Mouse (Mus musculus) lung, embryonic 14.5 days (tissue): Measurements from ENCODE around the gene Lrrk1. TPM values are rescaled to one million over a fixed set of nuclear protein-coding genes. Genes with fewer than 3 reads are reported as not detected.

ENCODE experiments used
- ATAC-seq: fragments of 200-750 bp; cut with Nextera tagmentation; 2 replicates; pipeline ENCODE4 v1.8.0; 2017; ENCODE audit warnings: mild to moderate bottlenecking, moderate TSS enrichment, moderate library complexity; ENCODE audit not compliant: insufficient read depth
- DNase-seq: peaks from one replicate; pipeline ENCODE4 v3.0.0-alpha.2; 2015
- H3K27ac ChIP-seq: fragments of 300-500 bp; sonication (generic); 2 replicates; pipeline ENCODE4 v1.5.1; 2014; ENCODE audit warnings: low read depth, mild to moderate bottlenecking, moderate library complexity
- H3K27me3 ChIP-seq: fragments of 300-500 bp; sonication (generic); 2 replicates; pipeline ENCODE4 v1.6.1; 2014; ENCODE audit warnings: low read length, control low read depth; ENCODE audit not compliant: insufficient read depth
- H3K36me3 ChIP-seq: fragments of 300-500 bp; sonication (generic); 2 replicates; pipeline ENCODE4 v1.6.1; 2014; ENCODE audit warnings: control low read depth; ENCODE audit not compliant: insufficient read depth
- H3K4me1 ChIP-seq: fragments of 300-500 bp; sonication (generic); 2 replicates; pipeline ENCODE4 v1.6.1; 2014; ENCODE audit warnings: antibody characterized with exemption, control low read depth; ENCODE audit not compliant: insufficient read depth
- H3K4me2 ChIP-seq: fragments of 300-500 bp; sonication (generic); 2 replicates; pipeline ENCODE4 v1.6.1; 2014; ENCODE audit warnings: mild to moderate bottlenecking
- H3K4me3 ChIP-seq: fragments of 300-500 bp; sonication (generic); 2 replicates; pipeline ENCODE4 v1.5.1; 2014; ENCODE audit warnings: low read depth, low read length
- H3K9ac ChIP-seq: fragments of 300-500 bp; sonication (generic); 2 replicates; pipeline ENCODE4 v1.6.1; 2014
- H3K9me3 ChIP-seq: fragments of 300-500 bp; sonication (generic); 2 replicates; pipeline ENCODE4 v1.6.1; 2016; ENCODE audit warnings: low read depth, low read length, control low read depth
- CTCF ChIP-seq: IDR thresholded peaks from 2 replicates; pipeline ENCODE4 v1.5.1; 2016; ENCODE audit warnings: antibody characterized with exemption, low read depth
- WGBS: fragments of 180-500 bp; shearing (Covaris S2); extraction: QIAGEN DNeasy Blood & Tissue Kit; methylation state at CpG from one replicate; pipeline ENCODE4 v1.1.7; 2014; 5-methylcytosine and 5-hydroxymethylcytosine counted together
- polyA plus RNA-seq: library from polyadenylated mRNA; unstranded; fragments of >200 nt; fragmentation: Nextera tagmentation; extraction: Ambion mirVana; gene quantifications from 2 replicates; pipeline ENCODE4 v1.2.1, GENCODE M21; 2014

Gene Lrrk1
- polyA plus RNA-seq, 1 experiment from 2014 or later: 25.8 TPM

GRCm38 (mm10) chr7:66260763-66261390 lies 127.3 kb downstream of the Lrrk1 start:
- 56% methylated on average over 7 of the region's 7 CpGs for WGBS
- Histone ChIP-seq H3K4me1 (peaks cover 7% of the 10 kb centered on the region; the same call in 1 of the 2 replicates), H3K27ac (no peak overlapping the region), H3K27me3 (no peaks in the 10 kb centered on the region), H3K36me3 (peaks cover 40% of the 10 kb centered on the region), H3K4me3 (no peak overlapping the region), H3K9me3 (no peaks in the 10 kb centered on the region), H3K9ac (no peak overlapping the region), H3K4me2 (no peak overlapping the region)
- ATAC-seq (peak; percentile 11; the same call in 1 of the 2 replicates), DNase-seq (peak; percentile 71)
- TF ChIP-seq CTCF: no peak

DNA sequence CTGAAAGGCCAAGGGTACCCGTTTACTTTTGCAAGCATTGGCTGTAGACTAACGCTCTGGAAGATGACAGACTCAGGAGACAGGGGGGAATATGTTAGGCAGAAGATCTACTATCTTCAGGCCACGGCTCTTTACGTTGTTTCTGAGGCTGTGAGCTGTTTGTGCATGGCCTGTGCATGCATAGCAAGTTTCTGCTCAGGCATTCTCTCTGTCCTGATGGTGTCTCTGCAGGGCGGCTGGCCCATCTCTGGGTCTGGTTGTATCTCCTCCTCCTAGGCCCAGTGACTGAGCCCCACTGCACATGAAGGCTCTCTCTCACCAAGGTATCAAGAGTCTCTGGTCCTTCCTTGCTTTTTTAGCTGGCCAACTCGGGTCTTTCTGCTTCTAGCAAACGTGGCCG lies 127.9 kb downstream of the Lrrk1 start:
- no peak for TF ChIP-seq CTCF
- 82% methylated on average over 8 of the region's 8 CpGs for WGBS
- peaks cover 36% of the 10 kb centered on the region for H3K36me3 ChIP-seq
- H3K9ac ChIP-seq: no peak overlapping the region
- no peak overlapping the region for H3K4me2 ChIP-seq
- ATAC-seq (no peak), DNase-seq (no peak)
- peaks cover 7% of the 10 kb centered on the region; the same call in 1 of the 2 replicates for H3K4me1 ChIP-seq
- no peak overlapping the region for H3K4me3 ChIP-seq
- H3K27ac ChIP-seq: no peak overlapping the region
- no peaks in the 10 kb centered on the region for H3K27me3 ChIP-seq
- H3K9me3 ChIP-seq: no peaks in the 10 kb centered on the region

DNA sequence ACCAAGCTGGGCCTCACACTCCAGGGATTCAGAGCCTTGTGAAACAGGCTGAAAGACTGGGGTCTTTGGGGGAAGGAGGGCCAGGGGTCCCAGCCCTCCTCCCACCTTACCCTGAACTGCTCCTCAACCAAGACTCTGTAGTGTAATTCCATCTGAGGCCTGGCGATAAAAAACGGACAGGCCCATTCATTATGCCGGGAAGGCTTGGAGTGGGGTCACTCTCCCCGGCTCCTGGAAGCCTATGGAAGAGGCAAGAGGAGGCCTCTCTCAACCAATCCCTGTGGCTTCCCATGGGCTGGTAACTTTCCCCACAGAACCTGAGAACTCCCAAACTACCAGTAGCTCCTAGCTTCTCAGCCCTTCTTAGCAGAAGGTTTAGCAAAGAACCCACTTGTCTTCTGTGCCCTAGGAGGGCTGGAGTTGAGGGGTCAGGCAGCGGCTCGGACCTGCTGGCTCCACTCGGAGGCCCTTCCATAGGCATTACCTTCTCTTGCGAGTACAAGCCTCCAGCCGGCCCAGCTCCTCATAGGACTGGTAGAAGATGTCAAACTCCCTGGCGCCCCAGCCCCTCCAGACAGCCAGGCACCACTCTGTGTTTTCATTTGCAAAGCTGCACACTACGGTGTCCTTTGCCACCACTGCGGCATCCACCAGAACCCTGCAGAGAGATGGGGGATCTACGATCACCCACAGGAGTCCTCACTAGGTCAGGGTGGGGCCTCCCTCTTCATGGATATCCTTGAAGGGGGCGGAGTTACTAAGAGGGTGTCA lies 128.5 kb downstream of the Lrrk1 start:
- peak overlapping the region; percentile 28; the same call in 1 of the 2 replicates for H3K27ac ChIP-seq
- H3K4me3 ChIP-seq: no peak overlapping the region
- H3K27me3 ChIP-seq: no peaks in the 10 kb centered on the region
- DNase-seq: no peak
- no peak for ATAC-seq
- H3K4me1 ChIP-seq: peaks cover 7% of the 10 kb centered on the region; the same call in 1 of the 2 replicates
- no peak overlapping the region for H3K9ac ChIP-seq
- WGBS: 62% methylated on average over 14 of the region's 14 CpGs
- H3K9me3 ChIP-seq: no peaks in the 10 kb centered on the region
- TF ChIP-seq CTCF: no peak
- peaks cover 29% of the 10 kb centered on the region for H3K36me3 ChIP-seq
- H3K4me2 ChIP-seq: no peak overlapping the region

- Histone ChIP-seq H3K9ac (no peak overlapping the region), H3K36me3 (peaks cover 24% of the 10 kb centered on the region), H3K27ac (peak overlapping the region; percentile 28; the same call in 1 of the 2 replicates), H3K4me1 (peaks cover 7% of the 10 kb centered on the region; the same call in 1 of the 2 replicates), H3K27me3 (no peaks in the 10 kb centered on the region), H3K9me3 (no peaks in the 10 kb centered on the region), H3K4me3 (no peak overlapping the region), H3K4me2 (no peak overlapping the region)
- TF ChIP-seq CTCF: no peak
- DNase-seq: peak; percentile 84
- ATAC-seq: peak; percentile 58
- 42% methylated on average over 5 of the region's 5 CpGs for WGBS
Observed at GRCm38 (mm10) chr7:66258997-66259396, 129.2 kb downstream of the Lrrk1 start.

DNA sequence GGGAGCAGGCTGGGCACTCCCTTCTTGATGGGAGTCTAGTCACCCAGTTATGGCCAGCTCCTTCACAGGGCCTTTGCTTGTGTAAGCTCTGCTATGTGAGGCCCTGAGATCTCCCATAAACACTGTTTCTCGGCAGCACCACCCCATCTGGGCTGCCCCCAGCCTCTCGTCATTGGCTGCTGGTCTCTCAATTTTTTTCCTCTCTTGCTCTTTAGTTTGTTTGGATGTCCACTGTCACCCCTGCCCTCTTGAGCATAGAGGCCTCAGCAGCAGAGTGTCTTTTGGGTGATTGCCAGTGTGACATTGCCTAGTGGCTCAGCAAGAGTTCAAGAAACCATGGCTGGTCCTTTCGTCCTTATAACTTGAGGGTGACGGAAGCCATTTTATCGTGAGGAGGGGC lies 130.9 kb downstream of the Lrrk1 start:
- Histone ChIP-seq H3K4me3 (no peak overlapping the region), H3K27me3 (no peaks in the 10 kb centered on the region), H3K9me3 (no peaks in the 10 kb centered on the region), H3K9ac (no peak overlapping the region), H3K4me2 (no peak overlapping the region), H3K27ac (peak overlapping the region; percentile 6; the same call in 1 of the 2 replicates), H3K36me3 (peaks cover 14% of the 10 kb centered on the region), H3K4me1 (peaks cover 7% of the 10 kb centered on the region; the same call in 1 of the 2 replicates)
- WGBS: 52% methylated on average over 5 of the region's 5 CpGs
- ATAC-seq: no peak
- peak; percentile 82 for DNase-seq
- no peak for TF ChIP-seq CTCF

DNA sequence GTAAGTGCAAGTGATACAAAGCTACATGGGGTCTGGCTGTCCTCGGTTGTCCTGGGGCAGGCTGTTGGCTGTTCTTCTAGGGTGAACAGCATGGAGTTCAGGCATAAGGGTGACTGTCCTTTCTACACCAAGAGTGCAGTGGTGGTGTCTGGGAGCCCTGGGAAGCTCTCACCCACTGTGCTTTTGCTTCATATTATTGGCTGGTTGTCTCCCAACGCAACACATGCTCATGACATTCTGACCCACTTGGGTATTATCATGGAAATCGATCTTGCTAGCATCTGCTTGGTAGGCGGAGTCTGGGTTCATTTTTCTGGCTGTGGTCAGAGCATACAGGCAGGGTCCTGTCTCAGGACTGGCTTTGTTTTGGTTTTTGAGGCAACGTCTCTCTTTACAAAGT lies 131.7 kb downstream of the Lrrk1 start:
- no peak overlapping the region for H3K9ac ChIP-seq
- no peaks in the 10 kb centered on the region for H3K27me3 ChIP-seq
- H3K36me3 ChIP-seq: peaks cover 6% of the 10 kb centered on the region; the same call in 1 of the 2 replicates
- no peak overlapping the region for H3K4me3 ChIP-seq
- H3K4me1 ChIP-seq: peaks cover 7% of the 10 kb centered on the region; the same call in 1 of the 2 replicates
- no peak overlapping the region for H3K4me2 ChIP-seq
- TF ChIP-seq CTCF: no peak
- H3K9me3 ChIP-seq: no peaks in the 10 kb centered on the region
- peak overlapping the region; percentile 6; the same call in 1 of the 2 replicates for H3K27ac ChIP-seq
- WGBS: 81% methylated on average over 5 of the region's 5 CpGs
- DNase-seq (no peak), ATAC-seq (no peak)

- 0 out of 2 replicates have a peak overlapping the region, but pooled peaks have one; percentile 21 for H3K27ac ChIP-seq
- no peaks in the 10 kb centered on the region for H3K9me3 ChIP-seq
- H3K36me3 ChIP-seq: no peaks in the 10 kb centered on the region
- no peak overlapping the region for H3K4me2 ChIP-seq
- TF ChIP-seq CTCF: no peak
- ATAC-seq (no peak), DNase-seq (no peak)
- H3K4me1 ChIP-seq: peaks cover 6% of the 10 kb centered on the region; the same call in 1 of the 2 replicates
- H3K27me3 ChIP-seq: no peaks in the 10 kb centered on the region
- 82% methylated on average over 8 of the region's 8 CpGs for WGBS
- no peak overlapping the region for H3K4me3 ChIP-seq
- no peak overlapping the region for H3K9ac ChIP-seq
Observed at GRCm38 (mm10) chr7:66254993-66255392, 133.2 kb downstream of the Lrrk1 start.
